Mouse (Mus musculus) forebrain, embryonic 14.5 days (tissue): ENCODE results near the gene Aagab. TPM values are rescaled to one million over a fixed set of nuclear protein-coding genes. Genes with fewer than 3 reads are reported as not detected.
A peak's percentile ranks its signal among the peaks of the same experiment; 100 is the strongest.

ENCODE experiments used
- ATAC-seq: fragments of 200-750 bp; cut with Nextera tagmentation; 2 replicates; pipeline ENCODE4 v1.8.0; 2017; ENCODE audit warnings: mild to moderate bottlenecking, moderate library complexity
- DNase-seq: peaks from one replicate; pipeline ENCODE4 v3.0.0-alpha.2; 2015; ENCODE audit warnings: low spot score
- H3K27ac ChIP-seq: fragments of 300-500 bp; sonication (generic); 2 replicates; pipeline ENCODE4 v1.5.1; 2014; ENCODE audit warnings: low read depth, mild to moderate bottlenecking, control low read depth, low read length, moderate library complexity
- H3K27me3 ChIP-seq: fragments of 300-500 bp; sonication (generic); replicated peaks from 2 replicates; pipeline ENCODE4 v1.6.1; 2014; ENCODE audit warnings: low read length, control low read depth, mixed read lengths; ENCODE audit not compliant: control insufficient read depth, insufficient read depth
- H3K36me3 ChIP-seq: fragments of 300-500 bp; sonication (generic); 2 replicates; pipeline ENCODE4 v1.6.1; 2014; ENCODE audit warnings: low read length, control low read depth; ENCODE audit not compliant: control insufficient read depth, insufficient read depth
- H3K4me1 ChIP-seq: fragments of 300-500 bp; sonication (generic); 2 replicates; pipeline ENCODE4 v1.6.1; 2014; ENCODE audit warnings: antibody characterized with exemption, low read length, control low read depth; ENCODE audit not compliant: control insufficient read depth, insufficient read depth
- H3K4me2 ChIP-seq: fragments of 300-500 bp; sonication (generic); 2 replicates; pipeline ENCODE4 v1.6.1; 2014; ENCODE audit warnings: mild to moderate bottlenecking, control low read depth, low read length
- H3K4me3 ChIP-seq: fragments of 300-500 bp; sonication (generic); 2 replicates; pipeline ENCODE4 v1.5.1; 2014; ENCODE audit warnings: low read depth, low read length, control low read depth
- H3K9ac ChIP-seq: fragments of 300-500 bp; sonication (generic); 2 replicates; pipeline ENCODE4 v1.6.1; 2014; ENCODE audit warnings: mild to moderate bottlenecking, low read length, control low read depth, moderate library complexity
- H3K9me3 ChIP-seq: fragments of 300-500 bp; sonication (generic); replicated peaks from 2 replicates; pipeline ENCODE4 v1.6.1; 2016; ENCODE audit warnings: low read length, control low read depth, mixed read lengths; ENCODE audit not compliant: control insufficient read depth
- WGBS: fragments of 180-500 bp; shearing (Covaris S2); extraction: QIAGEN DNeasy Blood & Tissue Kit; methylation state at CpG from one replicate; pipeline ENCODE4 v1.1.7; 2014; 5-methylcytosine and 5-hydroxymethylcytosine counted together
- polyA plus RNA-seq: library from polyadenylated mRNA; unstranded; fragments of >200 nt; fragmentation: Nextera tagmentation; extraction: Ambion mirVana; gene quantifications from 2 replicates; pipeline ENCODE4 v1.2.1, GENCODE M21; 2014

Aagab gene
- polyA plus RNA-seq, 1 experiment from 2014 or later = 50.1 TPM

DNA sequence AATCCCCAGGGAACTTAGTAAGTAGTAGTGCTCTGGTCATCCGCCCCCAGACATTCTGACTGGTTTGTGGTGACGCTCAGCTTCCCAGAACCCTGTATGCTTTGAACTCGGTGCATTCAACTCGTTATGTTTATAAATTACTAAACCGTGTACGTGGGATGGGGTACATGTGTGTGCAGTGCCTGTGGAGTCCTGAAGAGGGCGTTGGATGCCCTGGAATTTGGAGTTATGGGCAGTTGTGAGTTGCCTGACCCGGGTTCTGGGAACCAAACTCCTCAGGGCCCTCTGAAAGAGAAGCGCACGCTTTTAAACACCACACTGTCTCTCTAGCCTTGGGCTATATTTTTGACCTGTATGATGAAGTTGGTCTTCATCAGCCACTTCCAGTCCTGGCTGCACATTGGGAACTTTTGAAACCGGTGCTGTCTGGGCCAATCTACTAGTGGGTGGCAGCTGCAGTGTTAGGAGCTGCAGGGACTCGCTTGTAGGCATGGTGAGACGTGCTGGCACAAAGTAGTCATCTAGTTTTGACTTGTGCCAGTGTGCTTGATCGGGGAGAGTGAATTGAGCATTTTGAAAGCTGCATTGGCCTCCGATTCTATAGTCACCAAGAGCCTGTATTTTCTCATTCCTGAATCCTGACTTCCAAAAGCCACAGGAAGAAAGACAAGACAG lies 21.6 kb downstream of the Aagab start:
- ATAC-seq = no peak
- H3K9ac ChIP-seq = no peak overlapping the region
- no peak overlapping the region for H3K27ac ChIP-seq
- H3K4me2 ChIP-seq = no peak overlapping the region
- H3K27me3 ChIP-seq = no peaks in the 10 kb centered on the region
- 69% methylated on average over 15 of the region's 15 CpGs for WGBS
- DNase-seq = no peak
- peaks cover 21% of the 10 kb centered on the region for H3K36me3 ChIP-seq
- H3K4me3 ChIP-seq = no peak overlapping the region
- H3K9me3 ChIP-seq = no peaks in the 10 kb centered on the region
- H3K4me1 ChIP-seq = no peaks in the 10 kb centered on the region; the same call in 1 of the 2 replicates

DNA sequence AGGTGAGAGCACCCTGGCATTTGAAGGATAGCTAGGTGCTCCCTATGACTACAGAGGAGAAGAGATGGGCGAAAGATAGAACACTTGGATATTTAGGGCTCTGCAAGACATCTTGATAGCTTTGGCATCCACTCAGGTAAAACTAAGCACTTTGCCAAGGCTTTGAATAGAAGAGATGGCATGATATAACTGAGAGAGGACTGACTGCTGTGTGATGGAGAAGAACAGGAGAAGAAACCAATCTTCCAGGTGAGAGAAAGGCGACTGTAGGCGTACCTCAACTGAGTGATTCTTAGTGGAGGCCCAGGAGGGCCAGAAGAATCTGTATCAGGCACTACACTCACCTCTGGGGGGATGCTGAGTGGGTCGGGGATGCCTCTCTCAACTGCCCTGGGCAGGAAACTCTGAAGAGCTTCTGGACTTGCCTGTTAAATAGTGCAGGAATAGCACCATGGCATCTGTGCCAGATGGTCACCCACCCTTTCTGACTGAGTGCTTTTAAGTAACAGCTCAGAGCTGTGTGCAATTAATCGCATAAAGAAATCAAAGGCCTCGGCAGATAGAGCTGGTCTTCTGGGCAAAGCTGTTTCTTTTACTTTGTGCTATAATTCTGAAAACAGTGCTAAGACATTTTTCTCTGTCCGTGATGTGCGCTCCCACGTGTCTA lies 22.8 kb downstream of the Aagab start:
- H3K27ac ChIP-seq = no peak overlapping the region
- H3K4me2 ChIP-seq = no peak overlapping the region
- H3K9me3 ChIP-seq = no peaks in the 10 kb centered on the region
- no peaks in the 10 kb centered on the region; the same call in 1 of the 2 replicates for H3K4me1 ChIP-seq
- WGBS = 85% methylated on average over 9 of the region's 9 CpGs
- ATAC-seq (no peak), DNase-seq (no peak)
- no peaks in the 10 kb centered on the region for H3K27me3 ChIP-seq
- no peak overlapping the region for H3K4me3 ChIP-seq
- H3K36me3 ChIP-seq = peaks cover 20% of the 10 kb centered on the region
- H3K9ac ChIP-seq = no peak overlapping the region

DNA sequence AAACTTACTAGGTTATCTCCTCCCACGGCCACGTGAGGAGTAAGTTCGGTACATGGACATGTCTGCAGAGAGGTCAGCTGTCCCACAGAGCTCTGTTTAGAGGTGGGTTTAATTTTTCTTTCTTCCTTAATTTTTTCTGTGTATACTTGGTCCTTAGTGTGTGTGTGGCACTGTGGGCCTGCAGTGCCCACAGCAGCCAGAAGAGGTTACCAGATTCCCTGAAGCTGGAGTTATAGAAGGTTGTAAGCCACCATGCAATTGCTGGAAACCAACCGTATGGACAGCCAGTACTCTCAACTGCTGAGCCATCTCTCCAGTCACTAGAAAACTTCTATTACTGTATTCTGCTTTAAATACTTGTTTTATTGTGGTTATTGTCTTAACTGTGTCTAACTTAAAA lies 29.6 kb downstream of the Aagab start:
- ATAC-seq (no peak), DNase-seq (no peak)
- H3K9ac ChIP-seq = no peak overlapping the region
- no peak overlapping the region for H3K27ac ChIP-seq
- H3K36me3 ChIP-seq = peaks cover 13% of the 10 kb centered on the region
- H3K9me3 ChIP-seq = no peaks in the 10 kb centered on the region
- H3K4me3 ChIP-seq = no peak overlapping the region
- peaks cover 12% of the 10 kb centered on the region for H3K4me1 ChIP-seq
- no peaks in the 10 kb centered on the region for H3K27me3 ChIP-seq
- no peak overlapping the region for H3K4me2 ChIP-seq
- WGBS = 78% methylated on average over 4 of the region's 4 CpGs

DNA sequence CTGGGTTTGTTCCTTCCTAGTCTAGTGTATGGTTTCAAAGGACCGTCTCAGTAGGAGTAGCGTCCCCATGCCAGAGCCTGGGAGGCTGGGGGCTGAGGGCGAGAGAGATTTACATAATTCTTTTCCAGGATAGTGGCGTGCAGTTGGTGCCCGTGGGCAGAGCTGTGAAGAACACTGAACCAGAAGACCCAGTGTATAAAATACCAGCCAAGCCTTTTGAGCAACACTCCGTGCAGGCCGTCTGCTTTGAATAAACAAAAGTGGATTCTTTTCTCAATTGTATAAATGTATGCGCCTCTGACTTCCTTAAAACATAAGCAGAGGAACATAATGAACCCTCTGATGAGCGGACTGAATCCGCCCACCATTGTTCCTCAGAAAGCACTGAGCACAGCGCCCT lies 30.5 kb downstream of the Aagab start:
- no peak overlapping the region for H3K9ac ChIP-seq
- H3K9me3 ChIP-seq = no peaks in the 10 kb centered on the region
- no peak for ATAC-seq

DNA sequence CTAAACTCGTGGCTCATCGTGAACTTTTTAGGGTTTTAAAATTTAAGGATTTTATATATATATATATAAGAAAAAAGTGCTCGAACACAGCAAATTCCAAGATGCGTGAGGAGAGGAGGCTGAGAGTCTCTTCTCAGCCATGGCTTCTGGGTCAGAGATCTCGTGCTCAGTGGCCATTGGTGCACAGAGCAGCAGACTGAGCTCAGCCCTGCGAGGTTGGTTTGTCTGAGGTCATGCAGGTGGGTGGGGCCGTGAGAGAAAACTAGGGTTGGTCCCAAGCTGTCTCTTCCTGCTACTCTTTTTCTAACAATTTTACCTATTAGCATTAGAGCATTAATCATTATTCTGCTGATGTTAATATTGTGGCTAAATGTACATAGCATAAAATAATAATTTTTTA lies 30.9 kb downstream of the Aagab start:
- no peaks in the 10 kb centered on the region for H3K9me3 ChIP-seq
- 46% methylated on average over 7 of the region's 7 CpGs for WGBS
- H3K9ac ChIP-seq = no peak overlapping the region
- no peak overlapping the region for H3K27ac ChIP-seq
- no peak for ATAC-seq
- DNase-seq = no peak
- peaks cover 22% of the 10 kb centered on the region for H3K36me3 ChIP-seq
- H3K4me3 ChIP-seq = no peak overlapping the region
- H3K4me2 ChIP-seq = no peak overlapping the region
- peaks cover 12% of the 10 kb centered on the region for H3K4me1 ChIP-seq
- H3K27me3 ChIP-seq = no peaks in the 10 kb centered on the region

More for the DNA sequence above, 30.5 kb downstream of the Aagab start:
- no peak overlapping the region for H3K4me2 ChIP-seq
- H3K4me1 ChIP-seq = peaks cover 12% of the 10 kb centered on the region
- peak; percentile 32 for DNase-seq
- no peaks in the 10 kb centered on the region for H3K27me3 ChIP-seq
- no peak overlapping the region for H3K27ac ChIP-seq
- WGBS = 13% methylated on average over 11 of the region's 11 CpGs
- H3K36me3 ChIP-seq = peaks cover 19% of the 10 kb centered on the region
- no peak overlapping the region for H3K4me3 ChIP-seq

DNA sequence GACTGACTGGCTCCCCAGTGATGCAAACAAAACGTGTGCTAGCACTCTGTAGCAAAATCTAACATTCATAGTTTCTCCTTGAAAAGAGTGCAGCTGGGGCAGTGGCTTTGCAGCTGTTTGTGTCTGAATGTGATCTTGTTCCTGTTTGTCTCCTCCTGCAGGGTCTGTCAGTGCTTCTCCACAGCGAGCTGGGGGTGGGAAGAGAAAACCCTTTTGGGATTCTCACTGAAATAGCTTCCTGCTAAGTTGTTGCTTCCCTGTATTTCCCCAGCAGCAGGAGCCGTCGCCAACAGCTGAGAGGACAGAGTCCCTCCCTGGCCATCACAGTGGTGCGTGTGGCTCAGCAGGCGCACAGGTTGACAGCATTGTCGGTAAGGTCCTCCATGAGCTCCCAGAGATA lies 33.7 kb downstream of the Aagab start:
- Histone ChIP-seq H3K9ac (no peak overlapping the region), H3K4me2 (no peak overlapping the region), H3K36me3 (peaks cover 35% of the 10 kb centered on the region), H3K9me3 (no peaks in the 10 kb centered on the region), H3K4me3 (no peak overlapping the region), H3K4me1 (peaks cover 12% of the 10 kb centered on the region), H3K27ac (no peak overlapping the region), H3K27me3 (no peaks in the 10 kb centered on the region)
- no peak for ATAC-seq
- no peak for DNase-seq
- WGBS = 66% methylated on average over 7 of the region's 7 CpGs

DNA sequence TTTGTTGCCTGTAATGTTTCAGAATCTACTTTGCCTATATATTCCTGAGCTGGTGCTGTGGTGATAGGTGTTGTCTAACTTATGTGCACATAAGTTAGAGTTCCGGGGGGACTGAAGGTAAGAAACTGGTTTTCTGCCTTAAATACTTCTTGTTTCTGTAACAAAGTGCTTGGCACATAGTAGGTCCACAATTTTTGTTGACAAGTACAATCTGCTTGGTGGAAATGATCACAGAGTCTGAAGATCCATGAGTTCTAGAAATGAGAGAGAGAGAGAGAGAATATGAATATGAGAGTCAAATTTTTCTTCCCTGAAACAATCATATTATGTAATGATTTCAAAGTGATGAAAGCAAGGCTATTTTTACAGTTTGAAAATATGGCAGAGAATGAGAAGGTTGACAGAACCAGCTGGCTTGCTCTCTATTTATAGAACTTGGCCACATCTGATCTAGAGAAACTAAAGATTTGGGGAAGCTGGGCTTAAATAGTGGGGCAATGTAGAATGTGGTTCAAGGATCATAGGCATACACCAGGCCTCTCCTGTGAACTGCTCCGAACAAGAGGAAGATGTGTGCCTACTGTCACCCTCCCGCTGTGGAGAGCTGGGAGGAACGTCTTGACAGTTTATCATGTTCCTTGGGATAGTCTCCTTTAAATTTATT lies 39.7 kb downstream of the Aagab start:
- H3K4me2 ChIP-seq = no peak overlapping the region
- H3K4me3 ChIP-seq = no peak overlapping the region
- DNase-seq (no peak), ATAC-seq (no peak)
- H3K4me1 ChIP-seq = no peaks in the 10 kb centered on the region
- peaks cover 45% of the 10 kb centered on the region for H3K36me3 ChIP-seq
- no peaks in the 10 kb centered on the region for H3K9me3 ChIP-seq
- WGBS = 94% methylated on average over 4 of the region's 4 CpGs
- no peaks in the 10 kb centered on the region for H3K27me3 ChIP-seq
- H3K27ac ChIP-seq = no peak overlapping the region
- H3K9ac ChIP-seq = no peak overlapping the region

DNA sequence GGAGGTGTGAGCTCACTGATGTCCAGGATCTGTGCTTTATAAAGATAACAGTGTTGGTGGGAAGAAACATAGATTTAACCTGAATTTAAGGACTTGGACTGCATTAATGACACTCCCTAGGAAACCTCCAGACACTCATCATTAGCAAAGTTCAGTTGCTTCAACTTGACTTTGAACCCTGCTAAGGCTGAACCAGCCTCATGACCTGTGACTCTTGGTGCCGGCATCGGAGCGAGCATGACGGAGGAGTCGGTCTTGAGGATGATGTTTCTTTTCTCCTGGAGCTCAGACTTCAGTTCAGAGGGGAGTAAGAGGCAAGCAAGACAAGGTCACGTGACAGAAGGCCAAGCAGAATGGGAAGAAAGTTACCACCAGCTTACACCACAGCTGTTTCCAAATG lies 41.6 kb downstream of the Aagab start:
- Histone ChIP-seq H3K27ac (no peak overlapping the region), H3K4me3 (no peak overlapping the region), H3K27me3 (no peaks in the 10 kb centered on the region), H3K9me3 (no peaks in the 10 kb centered on the region), H3K4me2 (no peak overlapping the region), H3K36me3 (peaks cover 38% of the 10 kb centered on the region), H3K4me1 (no peaks in the 10 kb centered on the region), H3K9ac (no peak overlapping the region)
- ATAC-seq (no peak), DNase-seq (no peak)
- WGBS = 90% methylated on average over 6 of the region's 6 CpGs

DNA sequence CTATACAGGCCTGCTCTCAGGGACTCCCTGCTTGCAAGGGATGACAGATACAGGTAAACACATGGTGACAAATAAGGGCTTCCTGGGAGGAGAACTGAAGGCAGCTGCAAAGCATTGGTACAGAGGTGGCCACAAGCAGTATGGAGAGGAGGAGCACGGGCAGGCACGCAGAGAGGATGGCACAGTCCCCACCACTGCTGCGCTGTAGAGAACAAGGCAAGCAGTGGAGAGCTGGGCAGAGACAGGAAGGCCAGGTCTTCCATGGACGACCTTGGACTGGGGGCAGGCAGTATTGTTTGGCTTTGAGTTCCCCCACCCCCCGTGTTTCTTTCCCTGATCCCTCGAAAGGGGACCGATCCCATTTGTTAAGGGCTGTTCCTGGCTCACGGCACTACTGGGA lies 42.6 kb downstream of the Aagab start:
- Histone ChIP-seq H3K27me3 (no peaks in the 10 kb centered on the region), H3K9me3 (no peaks in the 10 kb centered on the region), H3K4me2 (no peak overlapping the region), H3K4me3 (no peak overlapping the region), H3K27ac (no peak overlapping the region), H3K36me3 (peaks cover 35% of the 10 kb centered on the region), H3K4me1 (no peaks in the 10 kb centered on the region), H3K9ac (no peak overlapping the region)
- no peak for ATAC-seq
- WGBS = 87% methylated on average over 8 of the region's 8 CpGs
- no peak for DNase-seq
